Mouse (Mus musculus): Measurements from ENCODE around the gene Sulf2.

GRCm38 (mm10) chr2:166045549-166046501 is 109.6 kb downstream of the Sulf2 start:
- TF ChIP-seq CTCF (IDR thresholded peaks at IDR 0.05; ENCODE audit: control insufficient read depth, insufficient read depth, low read length) (peak; percentile 63), POLR2A (IDR thresholded peaks at IDR 0.05; ENCODE audit: borderline replicate concordance, control insufficient read depth, low read depth, low read length) (no peak)
